Mouse (Mus musculus) c-Kit-negative CD71-positive TER-119-positive erythroid progenitor cells, embryonic 14.5 days (primary cell): Measurements from ENCODE around the gene Colgalt1.

Experiments used
- DNase-seq: peaks from one replicate; pipeline ENCODE4 v3.0.0-alpha.2; 2013; ENCODE audit warnings: low read depth, low spot score

Colgalt1 gene

DNA sequence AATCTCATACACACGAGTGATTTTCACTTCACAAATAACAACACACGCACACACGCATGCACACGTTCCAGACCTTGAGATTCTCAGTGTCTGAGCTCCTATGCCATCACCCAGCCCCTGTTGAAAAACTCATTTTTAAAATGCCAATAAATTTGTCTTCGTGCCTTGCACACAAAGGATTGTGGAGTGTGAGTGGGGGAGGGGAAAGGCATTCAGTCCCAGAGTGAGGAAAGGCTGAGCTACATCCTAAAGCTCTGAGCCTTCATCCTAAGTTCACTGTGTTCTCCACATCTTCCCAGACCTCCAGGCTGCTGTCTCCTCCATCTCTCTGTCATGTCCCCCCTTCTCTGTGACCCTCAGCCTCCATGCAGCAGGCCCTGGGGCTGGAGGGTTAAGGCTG is 56.5 kb downstream of the Colgalt1 start:
- no peak for DNase-seq

DNA sequence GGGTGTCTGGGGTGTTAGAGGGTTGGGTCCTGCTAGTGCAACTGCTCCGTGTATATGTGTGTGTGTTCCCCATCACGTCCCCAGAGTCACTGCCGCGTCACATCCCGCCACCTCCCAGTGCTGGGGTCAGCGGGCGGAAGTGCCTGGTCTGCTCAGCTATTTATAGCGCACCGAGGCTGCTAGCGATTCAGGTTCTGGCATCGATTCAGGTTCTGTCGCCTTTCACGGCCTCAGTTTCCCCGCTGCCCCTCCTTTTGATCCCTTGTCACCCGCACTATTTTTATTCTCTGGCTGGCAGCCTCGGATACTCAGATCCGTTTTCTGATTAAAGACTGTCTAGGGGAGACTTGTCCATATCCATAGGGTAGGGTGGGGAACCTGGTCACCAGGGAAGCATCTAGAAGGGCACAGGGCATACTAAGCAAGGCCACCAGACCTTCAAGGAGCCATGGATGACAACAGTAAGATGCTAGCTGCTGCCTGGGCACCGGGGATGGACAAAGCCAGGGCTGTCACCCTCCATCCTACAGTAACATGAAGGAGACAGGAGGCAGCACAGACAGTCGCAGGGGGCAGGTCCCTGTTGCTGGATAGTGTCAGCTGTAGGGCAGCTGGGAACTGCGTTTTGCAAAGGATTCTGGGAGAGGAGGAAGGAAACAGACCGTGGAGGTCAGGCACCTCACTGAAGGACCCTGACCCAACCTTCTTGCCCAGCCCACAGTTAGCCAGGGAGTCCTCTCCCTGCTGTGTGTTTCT is 57.6 kb downstream of the Colgalt1 start:
- no peak for DNase-seq

GRCm38 (mm10) chr8:71670198-71670597 is 59.4 kb downstream of the Colgalt1 start:
- no peak for DNase-seq

GRCm38 (mm10) chr8:71670621-71671548 is 60.1 kb downstream of the Colgalt1 start:
- no peak for DNase-seq

DNA sequence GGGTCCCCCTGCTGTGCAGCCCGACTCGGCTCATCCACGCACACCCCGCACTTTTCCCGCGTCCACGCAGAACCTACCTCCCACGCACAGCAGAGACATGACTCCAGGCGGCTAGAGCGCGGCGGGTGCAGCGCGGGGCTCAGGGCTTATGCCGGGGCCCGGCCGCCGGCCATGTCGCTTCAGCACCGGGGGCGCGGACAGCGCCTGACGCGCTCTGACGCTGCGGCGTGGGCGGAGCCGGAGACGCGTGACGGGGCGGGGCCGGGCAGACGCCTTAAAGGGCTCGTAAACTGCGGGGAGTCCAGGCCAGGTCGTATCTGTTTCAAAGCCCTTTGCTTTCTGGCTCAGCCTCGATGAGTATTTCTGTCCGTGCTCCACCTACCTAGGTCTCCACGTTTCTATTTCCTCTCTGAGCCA is 60.8 kb downstream of the Colgalt1 start, which contains the start of gene Unc13a:
Gene Unc13a (minus strand): TSS at position 209 of the 417 bp plus-strand sequence.
- peak; percentile 64 for DNase-seq

DNA sequence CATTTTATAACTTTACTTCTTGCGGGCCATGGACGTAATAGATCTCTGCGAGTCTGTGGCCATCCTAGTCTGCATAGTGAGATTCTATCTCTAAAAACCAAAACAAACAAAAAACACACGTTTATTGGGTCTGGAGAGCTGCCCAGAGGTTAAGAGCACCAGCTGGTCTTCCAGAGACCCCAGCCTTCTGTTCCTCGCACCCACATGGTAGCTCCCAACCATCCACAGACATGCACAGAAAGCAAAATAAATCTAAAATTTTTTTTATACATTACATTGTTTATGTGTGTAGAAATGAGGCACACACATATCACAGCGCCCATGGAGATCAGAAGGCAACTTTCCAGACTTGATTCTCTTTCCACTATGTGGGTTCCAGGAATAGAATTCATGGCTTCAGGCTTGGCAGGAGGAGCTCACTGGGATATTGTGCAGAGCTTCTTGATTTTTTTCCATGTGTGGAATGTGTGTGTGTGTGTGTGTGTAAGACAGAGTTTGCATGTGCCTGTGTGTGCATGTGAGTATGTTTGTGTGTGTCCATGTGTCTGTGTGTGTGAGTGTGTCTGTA is 61.5 kb downstream of the Colgalt1 start:
- no peak for DNase-seq

DNA sequence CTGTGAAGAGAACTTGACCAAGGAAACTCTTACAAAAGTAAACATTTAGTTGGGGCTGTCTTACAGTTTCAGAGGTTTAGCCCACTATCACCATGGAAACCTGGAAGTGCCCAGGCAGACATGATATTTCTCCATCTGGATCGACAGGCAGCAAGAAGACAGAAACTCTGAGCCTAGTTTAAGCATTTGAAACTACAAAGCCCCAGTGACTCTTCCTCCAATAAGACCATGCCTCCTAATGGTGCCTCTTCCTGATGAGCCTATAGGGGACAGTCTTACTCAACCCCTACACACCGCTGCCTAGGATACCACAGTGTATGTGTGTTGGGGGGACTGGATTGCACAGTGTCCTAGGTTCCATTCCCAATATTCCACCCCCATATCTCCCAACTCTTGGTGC is 63.3 kb downstream of the Colgalt1 start:
- DNase-seq, result no peak
